Mouse (Mus musculus) frontal cortex, adult (tissue): Measurements from ENCODE around the gene Ccm2.
"Not testable (repeated sequence)": the region's sequence is repeated elsewhere in the genome, so short reads cannot be mapped to it uniquely, and the experiment has no call there.

Source experiments
- ATAC-seq: cut with Nextera tagmentation; 2 replicates; pipeline ENCODE4 v1.9.2; 2017; ENCODE audit warnings: mild to moderate bottlenecking, moderate library complexity, mixed read lengths; ENCODE audit not compliant: low TSS enrichment

Gene Ccm2

DNA sequence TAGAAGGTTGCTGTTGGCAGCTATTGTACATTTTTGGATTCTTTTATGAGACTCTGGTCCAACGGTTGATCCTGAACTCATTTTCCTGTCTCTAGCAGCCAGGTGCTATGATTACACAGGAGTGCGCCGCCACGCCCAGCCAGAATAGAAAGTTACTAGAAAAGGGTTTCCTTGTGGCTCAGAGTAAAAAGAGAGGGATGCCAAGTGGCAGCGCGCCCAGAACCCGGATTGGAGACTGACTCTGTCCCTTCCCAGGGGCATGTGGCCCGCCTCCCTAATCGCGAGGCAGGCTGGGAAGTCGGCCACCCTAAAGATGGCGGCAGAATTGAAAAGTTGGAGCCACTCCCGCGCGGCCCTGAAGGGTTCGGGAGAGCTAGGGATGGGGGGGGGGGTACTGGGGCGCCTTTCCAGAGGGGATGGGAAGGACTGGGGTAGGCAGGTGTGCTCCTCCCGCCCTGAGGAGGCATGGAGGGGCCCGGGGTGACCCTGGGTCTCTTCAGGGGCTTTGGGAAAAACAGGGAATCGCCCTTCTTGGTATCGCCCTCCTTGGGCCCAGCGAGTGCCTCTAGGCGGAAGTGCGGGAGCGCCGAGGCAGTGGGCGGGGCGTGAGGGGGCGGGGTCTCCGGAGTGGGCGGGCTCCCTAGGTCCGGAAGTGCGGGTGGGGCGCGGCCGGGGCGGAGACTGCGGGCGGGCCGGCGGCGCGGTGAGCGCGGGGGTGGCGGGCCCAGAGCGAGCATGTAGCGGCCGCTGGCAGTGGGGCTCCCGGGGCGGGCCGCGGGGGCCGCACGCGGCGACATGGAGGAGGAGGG lies at the start of gene Ccm2:
Gene Ccm2 (plus strand): TSS at position 683 of the 809 bp plus-strand sequence.
- ATAC-seq: peak; percentile 90

DNA sequence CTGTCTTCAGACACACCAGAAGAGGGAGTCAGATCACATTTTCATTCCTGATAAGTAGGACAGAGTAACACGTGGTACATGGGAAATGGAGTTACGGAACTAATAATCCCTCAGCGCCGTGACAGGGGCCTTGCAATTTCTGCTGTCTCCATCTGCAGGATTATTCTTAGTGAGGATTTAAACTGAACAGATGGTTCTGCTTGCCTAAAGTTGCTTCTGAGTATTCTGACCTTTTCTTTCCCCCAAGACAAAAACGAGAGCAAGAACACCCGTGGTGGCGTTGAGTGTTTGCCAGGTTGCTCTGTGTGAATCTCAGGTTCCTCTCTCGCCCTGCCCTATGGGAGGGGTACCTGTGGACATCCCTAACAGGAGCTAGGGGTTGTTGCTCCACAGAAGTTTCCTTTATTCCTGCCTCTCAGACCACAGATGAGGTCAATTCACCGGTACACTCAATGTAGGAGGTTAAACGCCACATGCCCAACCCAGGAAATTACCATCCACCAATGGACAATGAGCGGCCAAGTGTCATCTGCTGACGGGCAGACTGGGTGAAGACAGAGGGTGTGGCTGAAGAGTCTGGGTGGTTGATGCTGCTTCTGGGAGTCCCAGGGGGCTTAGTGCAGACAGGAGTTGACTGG lies 49.3 kb upstream of the Ccm2 start:
- peak; percentile 44 for ATAC-seq

DNA sequence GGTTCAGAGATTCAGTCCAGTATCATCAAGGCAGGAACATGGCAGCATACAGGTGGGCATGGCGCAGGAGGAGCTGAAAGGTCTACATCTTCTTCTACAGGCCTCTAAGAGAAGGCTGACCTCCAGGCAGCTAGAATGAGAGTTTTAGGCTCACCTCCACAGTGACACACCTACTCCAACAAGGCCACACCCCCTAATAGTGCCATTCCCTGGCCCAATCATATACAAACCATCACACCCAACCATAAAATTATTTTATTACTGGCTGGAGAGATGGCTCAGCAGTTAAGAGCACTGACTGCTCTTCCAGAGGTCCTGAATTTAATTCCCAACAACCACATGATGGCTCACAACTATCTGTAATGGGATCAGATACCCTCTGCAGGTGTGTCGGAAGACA lies 44.2 kb upstream of the Ccm2 start:
- ATAC-seq: no peak

DNA sequence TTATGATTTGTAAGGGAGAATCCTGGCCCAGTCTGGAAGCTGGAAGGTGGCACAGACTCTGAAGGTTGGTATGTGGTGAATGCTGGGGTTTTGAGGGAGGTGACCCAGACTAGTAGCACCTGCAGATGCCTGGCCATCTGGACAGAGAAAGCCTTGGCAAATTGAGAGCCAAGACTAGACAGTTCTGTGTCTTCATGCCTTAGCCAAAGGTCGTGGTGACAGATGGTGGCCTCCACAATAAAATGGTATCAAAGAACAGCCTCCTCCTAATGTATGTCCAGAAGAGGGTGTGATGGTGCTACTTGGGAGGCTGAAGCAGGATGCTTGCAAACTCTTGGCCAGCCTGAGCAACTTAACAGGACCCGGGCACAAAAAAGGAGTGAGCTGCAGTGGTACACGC lies 42.5 kb upstream of the Ccm2 start:
- ATAC-seq: no peak

DNA sequence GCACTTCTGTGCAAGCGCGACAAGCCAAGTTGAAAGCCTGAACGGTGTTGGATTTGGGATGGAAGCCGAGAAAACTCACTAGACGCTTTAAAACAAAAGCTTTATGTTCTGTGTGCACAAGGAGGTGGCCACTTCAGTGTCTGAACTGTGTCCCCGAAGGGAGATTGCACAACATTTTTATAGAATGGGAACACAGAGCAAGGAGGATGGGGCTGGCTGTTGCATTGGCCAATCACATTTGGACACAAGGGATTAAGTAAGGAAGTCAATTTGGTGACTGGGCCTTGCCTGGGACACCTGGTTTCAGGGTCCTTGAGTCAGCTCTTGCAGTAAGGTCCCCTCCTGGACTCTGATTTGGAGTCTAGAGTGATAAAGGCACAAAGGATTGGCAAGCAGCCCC lies 42.0 kb upstream of the Ccm2 start:
- no peak for ATAC-seq

DNA sequence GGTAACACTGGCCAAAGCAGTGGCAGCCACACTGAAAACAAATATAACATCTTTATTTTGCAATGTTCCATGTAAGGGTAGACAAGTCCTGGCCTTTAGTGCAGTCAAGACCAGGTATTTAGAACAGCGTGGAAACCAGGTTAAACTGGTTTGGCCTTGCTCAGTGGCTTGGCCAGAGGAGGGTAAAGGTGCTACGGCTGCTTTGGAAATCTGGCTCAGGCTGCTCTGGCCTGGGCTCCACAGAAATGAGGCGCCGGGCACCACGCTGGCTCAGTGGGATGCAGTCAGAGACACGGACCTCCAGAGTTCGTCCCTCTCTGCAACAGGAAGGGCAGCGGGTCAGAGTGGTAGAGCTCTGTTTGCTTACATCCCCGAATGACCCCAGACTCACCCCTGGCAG lies 40.2 kb upstream of the Ccm2 start:
- no peak for ATAC-seq

DNA sequence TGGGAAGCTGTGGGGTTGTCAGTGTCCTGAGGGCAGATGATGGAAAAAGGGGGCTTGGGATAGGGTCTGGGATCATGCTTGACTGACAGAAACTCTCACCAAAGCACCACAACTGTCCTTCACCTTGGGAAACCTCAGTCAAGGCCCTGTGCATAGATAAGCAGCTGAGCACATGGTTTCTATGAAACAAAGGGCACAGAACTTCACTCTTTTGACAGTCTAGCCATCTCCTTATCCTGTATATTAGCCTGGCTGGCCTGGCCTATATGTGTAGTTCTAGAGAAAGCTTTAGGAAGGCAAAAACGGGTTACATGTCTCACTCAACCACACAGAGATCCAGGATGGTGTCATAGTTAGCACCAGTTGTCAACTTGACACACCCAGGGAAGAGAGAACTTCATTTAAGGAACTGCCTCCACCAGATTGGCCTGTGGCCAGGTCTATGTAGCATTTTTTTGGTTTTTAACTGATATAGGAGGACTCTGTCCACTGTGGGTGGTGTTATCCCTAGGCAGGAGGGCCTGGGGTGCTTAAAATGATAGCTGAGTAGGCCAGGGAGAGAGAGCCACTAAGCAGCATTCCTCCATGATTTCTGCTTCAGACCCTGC lies 38.3 kb upstream of the Ccm2 start:
- ATAC-seq: no peak

DNA sequence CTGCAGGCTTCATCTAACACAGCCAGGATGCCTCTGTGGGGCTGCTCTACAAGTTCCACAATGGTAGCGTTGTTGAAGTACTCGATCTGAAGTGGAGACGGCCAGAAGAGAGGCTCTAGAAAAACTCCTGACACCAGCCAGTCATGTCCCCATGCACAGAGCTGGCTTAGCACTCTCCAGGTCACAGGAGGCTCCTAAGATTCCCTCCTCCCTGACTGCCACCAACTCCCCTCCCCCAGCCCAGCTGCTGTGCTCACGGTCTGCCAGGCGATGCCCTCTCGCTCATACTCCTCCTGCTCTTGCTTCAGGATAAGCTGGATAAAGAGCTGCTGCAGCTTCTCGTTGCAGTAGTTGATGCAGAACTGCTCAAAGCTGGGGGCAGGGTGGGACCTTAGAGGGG lies 31.9 kb upstream of the Ccm2 start:
- ATAC-seq: no peak

DNA sequence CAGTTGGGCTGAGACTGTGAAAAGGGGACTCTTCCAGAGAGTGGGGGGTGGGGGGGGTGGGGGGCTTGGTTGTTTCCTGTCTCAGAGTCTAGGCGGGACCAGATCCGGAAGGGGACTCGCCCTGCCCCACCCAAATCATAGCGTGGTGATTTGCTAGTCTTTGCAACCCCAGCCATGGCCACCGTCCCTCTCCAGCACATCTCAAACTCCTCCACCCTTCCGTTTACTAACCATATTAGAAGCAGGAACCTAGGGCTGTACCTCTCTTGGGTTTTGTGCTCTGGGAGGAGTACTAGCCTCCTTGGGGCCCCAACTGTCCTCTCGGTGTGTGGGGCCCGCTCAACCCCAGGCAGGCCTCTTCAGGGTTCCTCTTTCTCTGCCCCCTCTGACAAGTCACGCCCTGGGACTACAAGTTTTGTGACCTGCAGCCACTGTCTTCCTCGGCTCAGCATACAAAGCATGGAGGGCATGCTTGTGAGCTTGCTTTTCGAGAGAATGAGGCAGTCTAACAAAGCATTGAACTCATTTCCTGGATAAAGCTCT lies 27.1 kb upstream of the Ccm2 start:
- ATAC-seq: no peak

DNA sequence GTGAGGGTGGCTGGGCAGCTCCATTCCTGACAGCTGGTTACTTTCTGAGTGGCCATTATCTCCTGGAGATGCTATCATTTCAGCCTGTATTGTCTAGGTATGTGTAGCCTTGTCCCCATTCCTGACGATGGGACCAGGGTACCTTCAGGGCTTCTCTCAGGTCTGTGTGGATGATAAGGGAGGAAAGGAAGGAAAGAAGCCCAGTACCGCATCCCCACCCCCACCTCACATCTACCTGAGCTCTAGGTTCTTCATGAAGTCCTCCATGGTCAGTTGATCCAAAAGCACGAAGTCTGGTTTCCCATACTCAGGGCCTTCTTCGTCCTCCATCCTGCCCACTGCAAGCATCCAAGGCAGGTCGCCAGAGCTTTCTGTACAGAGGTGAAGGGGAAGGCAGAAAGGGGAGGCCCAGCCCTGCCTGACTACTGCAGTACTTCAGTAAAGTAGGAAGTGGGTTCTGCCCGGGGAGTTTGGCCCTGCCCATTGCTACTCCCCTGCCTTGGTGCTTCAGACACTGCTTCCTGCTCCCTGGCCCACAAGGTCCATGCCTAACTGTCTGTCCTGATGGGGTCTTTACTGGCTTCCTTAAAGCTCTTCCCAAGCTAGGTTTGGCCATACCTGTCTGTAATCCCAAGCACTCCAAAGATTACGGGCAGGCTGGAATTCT lies 26.0 kb upstream of the Ccm2 start, which contains the start of gene Myo1g:
Gene Myo1g (minus strand): TSS at position 459 of the 667 bp plus-strand sequence.
- no peak for ATAC-seq

DNA sequence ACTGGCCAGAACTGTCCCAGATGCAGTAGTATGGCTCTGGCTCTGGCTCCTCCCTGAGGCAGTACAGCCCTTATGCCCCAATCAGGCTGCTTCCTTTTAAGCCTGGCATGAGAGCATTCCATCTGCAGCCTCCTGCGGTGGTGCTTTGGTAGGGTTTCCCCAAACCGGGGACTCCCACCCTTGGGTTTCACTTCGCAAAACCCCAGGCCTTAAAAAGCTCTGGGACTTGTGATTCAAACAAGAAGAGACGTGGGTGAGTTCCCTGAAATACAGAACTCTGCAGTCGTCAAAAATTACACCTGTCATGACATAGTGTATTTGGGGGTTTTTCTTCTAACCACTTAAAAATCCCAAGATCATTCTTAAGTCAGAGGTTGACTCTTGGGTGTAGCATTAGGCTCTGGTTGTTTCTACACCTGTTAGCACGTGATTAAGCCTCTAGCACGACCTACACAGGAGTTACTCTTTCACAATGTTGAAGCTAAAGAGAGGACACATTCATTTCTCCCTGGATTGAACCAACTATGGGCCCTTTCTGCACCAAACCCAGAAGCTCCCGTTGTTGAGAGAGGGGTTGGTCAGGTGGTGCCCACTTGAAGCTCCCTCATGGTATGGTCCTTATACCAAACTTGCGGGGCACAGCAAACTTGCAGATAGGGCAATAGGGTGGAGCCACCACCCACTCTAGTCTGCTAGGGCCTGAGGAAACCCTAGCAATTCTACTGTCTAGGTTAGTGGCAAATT lies 23.7 kb upstream of the Ccm2 start:
- no peak for ATAC-seq

DNA sequence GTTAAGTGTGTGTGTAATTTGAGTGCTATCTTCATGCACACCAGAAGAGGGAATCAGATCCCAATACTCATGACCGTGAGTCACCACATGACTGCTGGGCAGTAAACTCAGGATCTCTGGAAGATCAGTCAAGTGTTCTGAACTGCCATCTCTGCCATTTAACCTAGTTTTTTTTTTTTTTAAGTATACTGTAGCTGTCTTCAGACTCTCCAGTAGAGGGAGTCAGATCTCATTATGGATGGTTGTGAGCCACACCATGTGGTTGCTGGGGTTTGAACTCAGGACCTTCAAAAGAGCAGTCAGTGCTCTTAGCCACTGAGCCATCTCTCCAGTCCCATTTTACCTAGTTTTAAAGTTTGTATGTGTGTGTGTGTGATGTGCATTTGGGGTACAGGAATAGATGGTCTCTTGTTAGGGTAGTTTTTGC lies 23.0 kb upstream of the Ccm2 start:
- ATAC-seq: no peak

DNA sequence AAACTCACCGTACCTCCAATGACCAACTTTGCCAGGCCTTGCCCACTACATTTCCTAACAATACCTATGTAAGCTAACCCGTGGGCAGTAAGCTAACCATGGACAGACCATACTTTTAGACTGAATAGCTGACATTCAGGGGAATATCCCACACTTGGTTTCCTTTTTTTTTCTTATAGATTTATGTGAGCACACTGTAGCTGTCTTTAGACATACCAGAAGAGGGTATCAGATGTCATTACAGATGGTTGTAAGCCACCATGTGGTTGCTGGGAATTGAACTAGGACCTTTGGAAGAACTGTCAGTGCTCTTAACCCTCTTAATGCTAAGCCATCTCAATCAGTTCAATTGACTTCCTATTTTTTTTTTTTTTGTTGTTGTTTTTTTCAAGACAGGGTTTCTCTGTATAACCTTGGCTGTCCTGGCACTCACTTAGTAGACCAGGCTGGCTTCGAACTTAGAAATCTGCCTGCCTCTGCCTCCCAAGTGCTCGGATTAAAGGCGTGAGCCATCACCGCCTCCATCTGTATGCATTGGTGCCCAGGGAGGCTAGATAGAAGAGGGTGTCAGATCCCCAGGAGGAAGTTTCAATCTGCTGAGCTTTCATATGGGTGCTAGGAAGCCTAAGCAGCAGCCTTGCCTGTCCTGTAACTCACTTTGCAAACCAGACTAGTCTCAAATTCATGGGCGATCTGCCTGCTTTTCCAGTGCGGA lies 22.4 kb upstream of the Ccm2 start:
- no peak for ATAC-seq

DNA sequence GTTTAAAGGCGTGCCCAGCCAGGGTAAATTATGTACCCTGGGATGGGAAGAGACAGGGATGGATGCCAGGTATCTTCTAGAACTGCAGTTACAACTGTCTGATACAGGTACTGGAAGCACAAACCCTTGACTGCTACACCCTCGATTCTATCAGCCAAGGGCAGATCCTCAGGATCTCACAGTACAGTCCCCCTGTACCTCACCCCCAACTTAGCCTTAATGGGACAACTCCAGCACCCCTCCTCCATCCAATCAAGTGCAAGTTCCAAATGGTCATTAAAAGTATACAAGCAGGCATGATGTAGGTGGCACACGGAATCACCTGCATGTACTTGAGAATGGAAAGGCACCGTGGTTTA lies 21.8 kb upstream of the Ccm2 start:
- no peak for ATAC-seq

DNA sequence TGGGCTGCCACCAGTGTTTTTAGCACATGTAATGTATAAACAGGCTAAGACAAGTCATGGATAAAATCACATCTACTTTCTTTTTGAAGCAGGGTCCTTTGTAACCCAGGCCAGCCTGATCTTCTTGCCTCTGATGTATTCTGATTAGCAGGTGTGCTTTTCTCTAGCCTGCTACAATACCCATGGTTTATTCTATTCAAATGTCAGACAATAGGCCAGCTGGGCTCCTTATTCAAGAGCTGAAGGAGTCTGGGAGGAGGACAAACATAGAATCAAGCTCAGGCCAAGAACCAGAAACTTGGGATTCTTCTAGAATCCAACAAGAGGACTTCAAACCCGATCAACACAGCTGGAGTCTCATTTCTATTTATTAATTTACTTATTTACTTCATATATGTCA lies 21.4 kb upstream of the Ccm2 start:
- ATAC-seq: no peak

DNA sequence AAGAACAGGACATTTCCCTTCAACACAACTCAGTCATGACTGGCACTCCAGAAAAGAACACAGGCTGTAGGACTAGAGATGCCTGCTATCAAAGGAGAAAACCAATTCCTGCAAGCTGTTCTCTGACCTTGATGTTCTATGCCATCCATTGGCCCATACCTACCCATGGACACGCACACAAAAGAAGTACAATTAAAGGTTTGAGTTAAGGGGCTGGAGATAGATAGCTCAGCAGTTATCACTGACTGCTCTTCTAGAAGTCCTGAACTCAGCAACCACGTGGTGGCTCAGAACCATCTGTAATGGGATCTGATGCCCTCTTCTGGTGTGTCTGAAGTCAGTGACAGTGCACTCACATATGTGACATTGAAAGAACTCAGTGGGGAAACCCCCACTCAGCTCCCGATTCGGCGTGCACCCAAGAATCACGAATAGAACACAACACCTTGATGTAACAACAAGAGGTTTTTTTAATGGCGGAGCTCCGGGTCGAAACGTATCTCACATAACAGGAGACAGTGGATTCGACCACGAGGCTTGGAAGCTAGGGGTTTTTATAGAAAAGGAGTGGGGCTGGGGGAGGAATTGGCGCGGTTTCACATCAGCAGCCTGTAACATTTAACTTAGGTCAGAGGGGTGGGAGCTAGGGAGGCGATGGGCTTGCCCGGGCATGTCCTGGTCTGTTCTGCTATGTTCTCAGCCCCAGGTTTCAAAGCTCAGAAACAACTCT lies 20.0 kb upstream of the Ccm2 start:
- ATAC-seq: not testable (repeated sequence)

DNA sequence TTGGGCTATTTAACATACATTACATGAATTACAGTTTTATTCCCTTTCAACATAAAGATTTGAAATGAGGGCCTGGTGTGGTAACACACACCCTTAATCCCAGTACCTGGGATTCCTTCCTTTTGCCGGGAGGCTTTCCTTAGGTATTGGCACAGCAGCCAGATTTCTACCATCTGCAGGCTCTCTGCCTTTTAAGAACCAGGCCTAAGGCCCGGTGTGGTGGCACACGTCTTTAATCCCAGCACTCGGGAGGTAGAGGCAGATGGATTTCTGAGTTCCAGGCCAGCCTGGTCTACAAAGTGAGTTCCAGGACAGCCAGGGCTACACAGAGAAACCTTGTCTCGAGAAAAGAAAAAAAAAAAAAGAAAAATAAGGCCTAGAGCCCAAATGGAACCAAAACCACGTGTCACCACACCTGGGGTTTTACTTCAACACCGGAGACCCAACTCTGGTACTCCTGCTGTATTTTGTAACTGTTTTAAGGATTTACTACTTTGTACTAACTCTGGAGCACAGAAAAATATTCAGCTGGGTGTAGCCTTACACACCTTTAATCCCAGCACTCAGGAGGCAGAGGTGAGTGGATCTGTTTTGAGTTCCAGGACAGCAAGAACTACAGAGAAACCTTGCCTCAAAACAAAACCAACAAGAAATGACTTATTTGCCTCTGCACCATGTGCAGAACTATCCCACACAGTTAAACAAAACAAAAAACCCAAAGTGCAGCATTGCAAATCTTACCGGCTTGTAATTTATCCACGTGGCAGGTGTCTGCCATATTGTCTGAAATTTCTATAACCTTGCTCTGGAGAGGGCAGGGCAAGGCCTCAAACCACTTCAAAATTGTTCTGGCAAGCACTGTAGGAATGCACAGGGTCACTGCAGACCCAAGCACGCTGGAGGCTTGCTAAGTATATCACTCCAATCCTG lies 19.2 kb upstream of the Ccm2 start:
- peak; percentile 22; the same call in 1 of the 2 replicates for ATAC-seq

DNA sequence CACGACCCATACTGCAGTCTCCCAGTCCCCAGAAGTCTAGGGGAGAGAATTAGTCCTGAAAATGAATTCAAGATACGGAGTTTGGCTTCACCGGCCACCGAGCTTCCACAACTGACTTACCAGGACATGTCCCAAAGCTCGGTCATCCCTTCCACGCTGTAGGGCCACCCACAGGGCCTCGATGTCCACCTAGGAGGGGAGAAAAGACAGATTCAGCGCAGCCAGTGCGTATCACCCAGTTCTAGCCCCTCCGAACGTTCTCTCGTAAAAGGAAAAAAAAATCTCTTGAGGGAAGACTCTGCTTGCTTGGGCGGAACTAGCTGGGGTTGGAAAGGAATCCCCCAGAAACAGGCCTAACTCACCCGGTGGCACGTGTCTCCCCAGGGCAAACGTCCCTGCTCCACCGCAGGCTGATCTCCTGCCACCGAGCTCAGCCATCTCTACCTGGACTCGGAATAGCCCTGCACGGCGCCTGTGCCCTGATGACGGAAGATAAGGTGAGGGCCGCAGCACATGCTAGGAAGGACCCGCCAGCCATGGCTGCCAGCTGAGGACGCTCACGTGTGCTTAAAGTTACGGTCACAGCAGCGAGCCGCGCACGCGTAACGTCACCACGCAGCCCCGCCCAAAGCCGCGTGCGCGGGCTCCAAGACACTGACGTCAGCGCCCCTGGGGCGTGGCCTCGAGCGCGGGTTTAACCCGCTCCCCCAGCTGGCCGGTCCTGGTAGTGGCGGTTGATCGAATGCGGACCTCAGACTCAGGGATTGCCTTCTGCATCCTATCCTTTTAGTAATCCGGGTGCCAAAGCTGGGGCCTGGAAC lies 18.3 kb upstream of the Ccm2 start:
- ATAC-seq: peak; percentile 97
